Mouse (Mus musculus): ENCODE measurements around the gene Serpinb9. TPM values are rescaled to one million over a fixed set of nuclear protein-coding genes. Genes with fewer than 3 reads are reported as not detected.

Serpinb9 gene
- polyA plus RNA-seq, 1 experiment from 2014 or later = 0.63 TPM

GRCm38 (mm10) chr13:32974268-32974667 is 28.8 kb upstream of the Serpinb9 start:
- no peaks in the 10 kb centered on the region for H3K36me3 ChIP-seq (replicated peaks)
- 89% methylated on average over 2 of the region's 2 CpGs for WGBS
- no peak for ATAC-seq (ENCODE audit: low FRiP score)
- no peak overlapping the region for H3K9ac ChIP-seq
- H3K4me1 ChIP-seq = no peaks in the 10 kb centered on the region
- H3K4me2 ChIP-seq = no peak overlapping the region
- H3K27me3 ChIP-seq = no peaks in the 10 kb centered on the region
- H3K4me3 ChIP-seq (replicated peaks) = no peak overlapping the region
- no peak overlapping the region for H3K27ac ChIP-seq
- H3K9me3 ChIP-seq = no peaks in the 10 kb centered on the region

DNA sequence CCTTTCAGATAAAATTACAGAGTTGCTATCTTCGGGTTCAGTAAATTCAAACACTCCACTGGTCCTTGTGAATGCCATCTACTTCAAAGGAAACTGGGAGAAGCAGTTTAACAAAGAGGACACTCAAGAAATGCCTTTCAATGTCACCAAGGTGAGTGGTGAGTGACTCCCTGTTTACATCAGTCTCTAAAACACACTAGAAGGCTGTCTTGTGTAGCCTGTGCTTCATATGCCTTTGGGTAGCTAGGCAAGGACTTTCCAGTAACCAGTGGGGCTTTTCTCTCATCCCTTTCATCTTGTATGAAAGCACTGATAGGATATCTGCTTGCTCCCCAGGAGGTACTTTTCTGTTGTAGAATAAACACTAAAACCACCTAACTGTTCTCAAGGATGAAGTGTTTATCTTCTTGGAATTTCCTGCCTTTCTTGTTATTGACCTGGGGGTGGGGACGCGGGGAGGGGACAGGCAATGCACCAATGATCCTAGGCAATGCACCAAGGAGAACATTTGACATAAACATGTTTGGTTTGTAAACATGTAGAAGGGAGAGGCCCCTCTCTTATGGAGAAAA is 28.1 kb upstream of the Serpinb9 start:
- H3K4me2 ChIP-seq = no peak overlapping the region
- H3K27ac ChIP-seq = no peak overlapping the region
- no peaks in the 10 kb centered on the region for H3K27me3 ChIP-seq
- no peaks in the 10 kb centered on the region for H3K4me1 ChIP-seq
- no peak overlapping the region for H3K9ac ChIP-seq
- no peak overlapping the region for H3K4me3 ChIP-seq (replicated peaks)
- H3K9me3 ChIP-seq = no peaks in the 10 kb centered on the region
- 69% methylated on average over 3 of the region's 3 CpGs for WGBS
- H3K36me3 ChIP-seq (replicated peaks) = no peaks in the 10 kb centered on the region
- no peak for ATAC-seq (ENCODE audit: low FRiP score)

GRCm38 (mm10) chr13:32975710-32976109 is 27.3 kb upstream of the Serpinb9 start:
- ATAC-seq (ENCODE audit: low FRiP score) = no peak
- no peaks in the 10 kb centered on the region for H3K4me1 ChIP-seq
- no peaks in the 10 kb centered on the region for H3K9me3 ChIP-seq
- no peak overlapping the region for H3K4me2 ChIP-seq
- no peaks in the 10 kb centered on the region for H3K27me3 ChIP-seq
- 86% methylated on average over 2 of the region's 2 CpGs for whole genome bisulfite sequencing
- H3K4me3 ChIP-seq (replicated peaks) = no peak overlapping the region
- no peak overlapping the region for H3K27ac ChIP-seq
- no peaks in the 10 kb centered on the region for H3K36me3 ChIP-seq (replicated peaks)
- H3K9ac ChIP-seq = no peak overlapping the region

GRCm38 (mm10) chr13:32982556-32983042 is 20.5 kb upstream of the Serpinb9 start:
- 87% methylated on average over 4 of the region's 4 CpGs for WGBS
- H3K9me3 ChIP-seq = no peaks in the 10 kb centered on the region
- no peaks in the 10 kb centered on the region for H3K4me1 ChIP-seq
- H3K4me2 ChIP-seq = no peak overlapping the region
- H3K27me3 ChIP-seq = no peaks in the 10 kb centered on the region
- no peaks in the 10 kb centered on the region for H3K36me3 ChIP-seq (replicated peaks)
- no peak overlapping the region for H3K9ac ChIP-seq
- H3K27ac ChIP-seq = no peak overlapping the region
- no peak overlapping the region for H3K4me3 ChIP-seq (replicated peaks)
- ATAC-seq (ENCODE audit: low FRiP score) = no peak

DNA sequence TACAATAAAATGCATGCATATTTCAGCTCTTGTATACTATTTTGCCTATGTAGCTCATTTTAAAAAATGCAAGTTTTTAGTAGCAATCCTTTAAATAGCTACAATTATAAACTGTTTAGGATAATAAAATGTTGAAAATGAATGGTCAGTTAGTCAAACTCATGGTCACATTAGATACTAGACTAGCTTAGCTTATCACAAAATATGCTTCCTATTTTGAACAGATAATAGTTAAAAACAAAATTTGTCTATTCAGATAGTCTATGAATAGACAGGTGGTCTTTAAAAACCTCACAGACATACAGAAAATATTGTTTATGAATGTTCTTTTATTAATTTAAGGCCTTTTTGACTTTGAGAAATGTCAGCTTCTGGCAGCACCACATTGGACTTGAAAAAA is 16.8 kb upstream of the Serpinb9 start:
- Histone ChIP-seq H3K4me1 (no peaks in the 10 kb centered on the region), H3K36me3 (replicated peaks) (no peaks in the 10 kb centered on the region), H3K4me2 (no peak overlapping the region), H3K27me3 (no peaks in the 10 kb centered on the region), H3K4me3 (replicated peaks) (no peak overlapping the region), H3K9me3 (no peaks in the 10 kb centered on the region), H3K27ac (no peak overlapping the region), H3K9ac (no peak overlapping the region)
- no peak for ATAC-seq (ENCODE audit: low FRiP score)

DNA sequence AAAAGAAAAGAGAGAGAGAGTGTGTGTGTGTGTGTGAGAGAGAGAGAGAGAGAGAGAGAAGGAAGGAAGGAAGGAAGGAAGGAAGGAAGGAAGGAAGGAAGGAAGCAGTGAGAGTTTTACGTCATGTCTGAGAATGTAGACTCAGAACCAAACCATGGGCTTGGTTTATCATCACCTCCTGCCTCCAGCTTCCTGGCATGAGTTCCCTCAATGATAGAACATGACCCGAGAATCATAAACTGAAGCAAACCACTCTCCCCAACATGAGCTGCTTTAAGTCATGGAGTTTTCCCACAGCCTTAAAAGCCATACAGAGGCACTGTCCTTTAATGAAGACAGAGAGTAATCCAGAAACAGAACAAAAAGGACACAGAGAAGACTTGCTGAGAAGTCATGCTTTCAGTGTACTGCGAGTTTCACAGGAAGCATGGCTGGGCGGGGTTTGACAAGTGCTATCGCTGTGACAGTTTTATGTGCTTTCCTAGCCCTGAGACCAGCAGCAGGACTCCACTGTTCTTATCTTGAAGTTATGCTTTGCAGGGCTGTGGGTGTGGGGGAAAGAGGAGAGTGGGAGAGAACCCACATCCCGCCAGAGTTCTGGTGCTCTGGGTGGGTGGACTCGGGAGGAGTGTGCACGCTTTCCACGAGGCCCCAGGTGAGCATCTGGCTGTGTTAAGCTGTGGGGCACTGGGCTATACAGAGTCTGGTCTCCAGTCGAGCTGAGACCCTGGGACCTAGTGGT is 9.7 kb upstream of the Serpinb9 start:
- ATAC-seq (ENCODE audit: low FRiP score) = no peak
- no peak overlapping the region for H3K9ac ChIP-seq
- H3K4me2 ChIP-seq = no peak overlapping the region
- WGBS = 85% methylated on average over 10 of the region's 10 CpGs
- no peak overlapping the region for H3K27ac ChIP-seq
- no peak overlapping the region for H3K4me3 ChIP-seq (replicated peaks)
- H3K36me3 ChIP-seq (replicated peaks) = no peaks in the 10 kb centered on the region
- H3K4me1 ChIP-seq = no peaks in the 10 kb centered on the region
- H3K27me3 ChIP-seq = no peaks in the 10 kb centered on the region
- no peaks in the 10 kb centered on the region for H3K9me3 ChIP-seq

DNA sequence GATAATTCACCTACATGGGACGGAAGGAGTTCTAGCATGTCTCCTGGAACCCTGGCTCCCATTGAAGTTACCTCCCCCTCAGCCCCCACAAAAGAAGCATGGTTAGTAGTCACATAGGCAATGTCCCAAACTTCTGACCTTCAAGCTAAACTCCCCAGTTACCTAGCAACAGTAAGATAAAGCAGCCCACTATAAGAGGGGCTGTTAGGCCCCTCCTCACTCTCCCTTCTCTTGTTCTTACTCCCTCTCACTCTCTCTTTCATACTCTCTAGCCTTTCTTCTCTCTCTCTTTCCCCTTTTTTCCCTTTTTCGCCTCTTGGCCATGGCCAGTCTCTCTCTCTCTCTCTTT is 9.2 kb upstream of the Serpinb9 start:
- Histone ChIP-seq H3K4me2 (no peak overlapping the region), H3K27me3 (no peaks in the 10 kb centered on the region), H3K9ac (no peak overlapping the region), H3K27ac (no peak overlapping the region), H3K9me3 (no peaks in the 10 kb centered on the region), H3K4me3 (replicated peaks) (no peak overlapping the region), H3K4me1 (no peaks in the 10 kb centered on the region), H3K36me3 (replicated peaks) (no peaks in the 10 kb centered on the region)
- ATAC-seq (ENCODE audit: low FRiP score) = no peak
- WGBS = 71% methylated on average over 2 of the region's 2 CpGs

DNA sequence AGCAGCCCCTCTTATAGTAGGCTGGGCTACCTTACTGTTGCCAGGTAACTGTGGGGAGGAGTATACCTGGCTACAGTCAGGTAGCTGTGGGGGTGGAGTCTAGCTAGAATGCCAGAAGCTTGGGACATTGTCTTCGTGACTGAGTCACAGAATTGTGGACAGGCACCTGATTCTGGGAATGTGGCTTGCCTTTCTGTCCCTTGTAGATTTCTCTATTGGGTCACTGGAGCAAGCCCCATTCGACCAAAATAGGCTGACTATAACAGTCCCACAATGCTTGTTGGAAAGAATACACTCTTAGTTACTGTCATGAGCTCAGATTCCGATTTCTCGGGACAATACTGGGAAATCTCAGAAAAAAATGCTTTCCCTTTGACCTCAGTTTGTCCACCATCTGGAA is 8.0 kb upstream of the Serpinb9 start:
- WGBS = 80% methylated on average over 4 of the region's 4 CpGs
- Histone ChIP-seq H3K4me1 (no peaks in the 10 kb centered on the region), H3K9me3 (no peaks in the 10 kb centered on the region), H3K4me2 (no peak overlapping the region), H3K9ac (no peak overlapping the region), H3K4me3 (replicated peaks) (no peak overlapping the region), H3K36me3 (replicated peaks) (no peaks in the 10 kb centered on the region), H3K27ac (no peak overlapping the region), H3K27me3 (no peaks in the 10 kb centered on the region)
- no peak for ATAC-seq (ENCODE audit: low FRiP score)

DNA sequence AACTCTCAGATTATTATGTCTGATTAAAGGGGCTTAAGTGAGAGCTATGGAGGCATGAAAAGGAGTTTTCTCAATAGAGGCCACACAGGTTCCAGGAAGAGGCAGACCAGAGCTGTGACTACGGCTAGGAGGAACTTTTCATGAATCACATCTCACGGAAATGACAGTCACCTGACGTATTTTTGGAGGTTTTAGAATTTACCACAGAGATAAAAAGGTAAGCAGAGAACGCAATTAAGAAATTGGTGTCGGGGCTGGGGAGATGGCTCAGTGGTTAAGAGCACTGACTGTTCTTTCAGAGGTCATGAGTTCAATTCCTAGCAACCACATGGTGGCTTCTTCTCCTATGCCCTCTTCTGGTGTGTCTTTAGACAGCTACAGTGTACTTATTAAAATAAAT is 1.7 kb upstream of the Serpinb9 start:
- Histone ChIP-seq H3K36me3 (replicated peaks) (no peaks in the 10 kb centered on the region), H3K4me3 (replicated peaks) (no peak overlapping the region), H3K4me1 (peaks cover 5% of the 10 kb centered on the region), H3K27ac (no peak overlapping the region), H3K9ac (no peak overlapping the region), H3K4me2 (no peak overlapping the region), H3K9me3 (no peaks in the 10 kb centered on the region), H3K27me3 (no peaks in the 10 kb centered on the region)
- no peak for ATAC-seq (ENCODE audit: low FRiP score)
- 90% methylated on average over 5 of the region's 5 CpGs for WGBS

GRCm38 (mm10) chr13:33003523-33004413 is 718 bp downstream of the Serpinb9 start:
- no peak for ATAC-seq (ENCODE audit: low FRiP score)
- peak overlapping the region; percentile 19 for H3K4me3 ChIP-seq (replicated peaks)
- peak overlapping the region; percentile 9; the same call in 1 of the 2 replicates for H3K9ac ChIP-seq
- peak overlapping the region; percentile 36 for H3K4me2 ChIP-seq
- WGBS = 71% methylated on average over 9 of the region's 9 CpGs
- H3K36me3 ChIP-seq (replicated peaks) = no peaks in the 10 kb centered on the region
- no peaks in the 10 kb centered on the region for H3K27me3 ChIP-seq
- peaks cover 5% of the 10 kb centered on the region for H3K4me1 ChIP-seq
- no peak overlapping the region for H3K27ac ChIP-seq
- H3K9me3 ChIP-seq = no peaks in the 10 kb centered on the region

DNA sequence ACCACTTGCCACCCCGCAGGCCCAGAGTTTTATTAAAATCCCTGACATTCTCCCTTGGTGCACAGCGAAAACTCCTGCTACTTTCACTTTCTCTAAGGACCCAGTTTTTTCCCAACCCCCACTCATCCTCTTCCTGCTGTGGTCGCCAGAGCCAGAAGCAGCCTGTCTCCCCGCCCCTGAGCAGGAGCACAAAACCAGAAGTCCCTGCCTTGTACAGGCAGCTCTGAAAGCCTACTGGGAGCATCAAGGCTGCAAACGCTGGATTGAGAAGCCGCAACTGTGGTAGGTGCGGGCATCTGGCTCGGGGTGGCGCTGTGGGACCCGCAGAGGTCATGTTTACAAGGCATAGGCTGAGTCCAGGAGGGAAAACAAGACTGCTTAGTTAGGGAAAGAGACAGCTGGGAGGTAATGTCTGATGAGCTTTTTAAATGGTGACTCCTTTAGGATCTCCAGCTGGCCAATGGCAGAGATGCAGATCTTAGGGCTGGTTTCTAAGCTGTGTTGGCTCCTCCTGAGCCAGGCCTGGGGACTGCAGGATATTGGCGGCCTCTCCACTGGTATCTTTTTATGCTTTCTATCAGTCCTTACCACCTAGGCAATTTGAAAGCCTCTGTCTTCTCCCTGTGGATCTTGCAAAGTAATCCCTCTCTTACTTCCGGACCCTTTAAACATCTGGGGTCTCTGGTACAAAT is 1.5 kb downstream of the Serpinb9 start:
- peak overlapping the region; percentile 19 for H3K4me3 ChIP-seq (replicated peaks)
- H3K27ac ChIP-seq = no peak overlapping the region
- no peaks in the 10 kb centered on the region for H3K27me3 ChIP-seq
- 21% methylated on average over 12 of the region's 12 CpGs for WGBS
- no peaks in the 10 kb centered on the region for H3K36me3 ChIP-seq (replicated peaks)
- peak overlapping the region; percentile 9; the same call in 1 of the 2 replicates for H3K9ac ChIP-seq
- H3K4me2 ChIP-seq = peak overlapping the region; percentile 36
- H3K9me3 ChIP-seq = no peaks in the 10 kb centered on the region
- peak; percentile 51; the same call in 1 of the 2 replicates for ATAC-seq (ENCODE audit: low FRiP score)
- peaks cover 5% of the 10 kb centered on the region for H3K4me1 ChIP-seq

GRCm38 (mm10) chr13:33005501-33006075 is 2.5 kb downstream of the Serpinb9 start:
- Histone ChIP-seq H3K4me2 (no peak overlapping the region), H3K27ac (no peak overlapping the region), H3K4me3 (replicated peaks) (no peak overlapping the region), H3K9ac (no peak overlapping the region), H3K4me1 (peaks cover 5% of the 10 kb centered on the region), H3K9me3 (no peaks in the 10 kb centered on the region), H3K27me3 (no peaks in the 10 kb centered on the region), H3K36me3 (replicated peaks) (no peaks in the 10 kb centered on the region)
- 61% methylated on average over 2 of the region's 2 CpGs for WGBS
- no peak for ATAC-seq (ENCODE audit: low FRiP score)
